Mouse (Mus musculus) bone marrow macrophage, adult 2 months (primary cell): Measurements from ENCODE around the gene Tff3.

Experiments used
- CTCF ChIP-seq: IDR thresholded peaks from 2 replicates; pipeline ENCODE4 v1.5.1; 2012; ENCODE audit warnings: low read depth, mild to moderate bottlenecking, low read length, moderate library complexity
- POLR2A ChIP-seq: IDR thresholded peaks from 2 replicates; pipeline ENCODE4 v1.6.1; 2012; ENCODE audit warnings: mild to moderate bottlenecking, low read depth, low read length, borderline replicate concordance

DNA sequence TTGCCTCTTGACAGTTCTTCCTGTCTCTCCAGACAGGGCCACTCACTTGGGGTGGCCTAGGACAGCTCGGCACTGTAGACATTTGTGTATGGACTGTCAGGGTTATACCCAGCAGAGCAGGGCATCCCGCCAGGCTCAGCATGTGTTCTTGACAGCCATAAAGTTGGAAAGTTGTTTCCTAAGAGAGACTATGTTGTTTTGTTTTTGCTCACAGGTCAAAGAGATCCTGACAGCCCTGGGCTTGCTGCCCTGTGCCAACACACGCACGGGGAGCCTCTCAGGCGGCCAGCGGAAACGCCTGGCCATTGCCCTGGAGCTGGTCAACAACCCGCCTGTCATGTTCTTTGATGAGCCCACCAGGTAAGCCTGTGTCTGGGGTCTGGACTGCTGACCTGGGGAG is 25.6 kb downstream of the Tff3 start:
- TF ChIP-seq CTCF: no peak
- TF ChIP-seq POLR2A: no peak
